ENCODE assay signal across 11 mouse cellular contexts in the genomic region with DNA sequence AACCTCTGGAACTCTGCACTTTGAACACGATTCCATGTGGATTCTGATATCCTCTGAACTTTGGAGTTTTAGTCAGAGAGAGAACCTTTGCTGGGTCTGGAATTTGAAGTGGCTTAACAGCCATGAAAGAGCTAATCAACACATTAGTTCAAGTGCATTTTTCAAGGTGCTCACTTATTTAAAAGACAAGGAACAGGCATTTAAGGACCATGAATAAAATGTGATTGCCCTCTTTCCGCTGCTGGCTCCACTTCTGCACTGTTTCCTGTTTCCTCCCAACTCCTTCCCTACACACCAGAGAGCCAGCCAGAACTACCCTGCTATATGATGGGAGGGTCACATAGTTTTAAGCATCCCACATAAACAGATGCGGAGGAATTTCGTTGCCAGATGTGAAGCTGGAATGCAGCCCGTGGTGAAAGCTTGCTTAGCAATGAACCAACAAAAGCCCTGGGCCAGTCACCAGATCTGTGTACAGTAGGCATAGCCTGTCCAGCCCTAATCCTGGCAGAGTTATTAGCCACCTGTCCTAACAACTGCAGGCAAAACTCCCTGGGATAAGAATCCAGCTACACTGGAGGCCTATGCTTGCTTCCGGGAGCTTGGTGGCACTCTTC. TPM values are rescaled to one million over a fixed set of nuclear protein-coding genes. Genes with fewer than 3 reads are reported as not detected.
DNase-seq lines count a peak whose midpoint lies in the region; ATAC-seq and TF ChIP-seq lines count a peak whose summit lies in the region.
"Had no signal": no experiment of that assay in that cellular context is flagged by ENCODE, and none has a peak within 500 bp of the region (broad histone marks: within the 10 kb centered on the region; RNA-seq: fewer than 3 reads in every experiment).

No protein-coding gene starts in this region.

- peaks cover 9% of the 10 kb centered on the region; the same call in 1 of the 2 replicates for H3K4me1 ChIP-seq in lung, embryonic 14.5 days (ENCODE audit: insufficient read depth)

- no peak overlapping the region for H3K4me3 ChIP-seq in gastrocnemius, adult 2 months
- no peak overlapping the region for H3K4me3 ChIP-seq in lung, embryonic 14.5 days (ENCODE audit: low read depth, low read length)
- H3K4me3 ChIP-seq: midbrain, embryonic 12.5 days had no signal

- 30% methylated on average over 6 of the region's 6 CpGs for WGBS in lung, embryonic 14.5 days

- H3K4me2 ChIP-seq in lung, embryonic 14.5 days = no peak overlapping the region
- H3K4me2 ChIP-seq: midbrain, embryonic 12.5 days had no signal

- H3K9me3 ChIP-seq in lung, embryonic 14.5 days (ENCODE audit: low read depth, low read length) = no peaks in the 10 kb centered on the region
- H3K9me3 ChIP-seq: midbrain, embryonic 12.5 days had no signal

- no peaks in the 10 kb centered on the region for H3K27me3 ChIP-seq in lung, embryonic 14.5 days (ENCODE audit: insufficient read depth, low read length)
- H3K27me3 ChIP-seq: midbrain, embryonic 12.5 days had no signal

- intact Hi-C loops in gastrocnemius, adult 2 months (cut with DNase I) = no loop called here

- H3K9ac ChIP-seq in lung, embryonic 14.5 days = no peak overlapping the region
- H3K9ac ChIP-seq: midbrain, embryonic 12.5 days had no signal

- peak; percentile 35 for DNase-seq in gastrocnemius, adult 2 months
- no peak for DNase-seq in gastrocnemius, adult 18-20 months (ENCODE audit: low spot score)
- DNase-seq in ES-CJ7 (ENCODE audit: low read depth, low spot score) = peak; percentile 86
- peak; percentile 24 to 49 for DNase-seq in heart, adult 9 months (ENCODE audit: low spot score in 2 of 2)
- peak; percentile 85 for DNase-seq in lung, embryonic 14.5 days
- DNase-seq in cerebellum, postnatal 10 days = no peak
- DNase-seq in cerebellum, adult 11 months = no peak
- no peak for DNase-seq in layer of hippocampus, postnatal 25 days (ENCODE audit: extremely low spot score in 1 of 2, low spot score in 1 of 2)
- DNase-seq: adrenal gland, postnatal 25 days; right cerebral cortex, postnatal 4 days had no signal

- TF ChIP-seq CTCF in gastrocnemius, adult 2 months (IDR thresholded peaks at IDR 0.05) = no peak
- TF ChIP-seq CTCF in lung, embryonic 14.5 days (IDR thresholded peaks at IDR 0.05; ENCODE audit: low read depth) = no peak

- H3K36me3 ChIP-seq in lung, embryonic 14.5 days (ENCODE audit: insufficient read depth) = peaks cover 74% of the 10 kb centered on the region

- peak; percentile 67 for ATAC-seq in lung, embryonic 14.5 days (ENCODE audit: insufficient read depth)

- no peak overlapping the region for H3K27ac ChIP-seq in gastrocnemius, adult 2 months
- H3K27ac ChIP-seq in lung, embryonic 14.5 days (ENCODE audit: low read depth) = peak overlapping the region; percentile 22; the same call in 1 of the 2 replicates
- H3K27ac ChIP-seq: midbrain, embryonic 12.5 days had no signal

RNA-seq across cellular contexts. Expression of gene Lmbrd2, which starts 5.4 kb away (rescaled TPM):
- total RNA-seq in gastrocnemius, adult 2 months (2021) = 10 to 100 TPM; 14.8 to 15.1 TPM
- total RNA-seq in gastrocnemius, adult 18-20 months (2021) = 10 to 100 TPM; 16.3 to 16.6 TPM
- 3.4 and 3.5 TPM in 2 replicates for polyA plus RNA-seq in lung, embryonic 14.5 days (2014; fragmentation: Nextera tagmentation; extraction: Ambion mirVana)
- 10 to 100 TPM; 58.7 to 59.2 TPM for total RNA-seq in layer of hippocampus, postnatal 25 days (2021)

RNA-seq across cellular contexts. Expression of gene Skp2, which starts 20.2 kb away (rescaled TPM):
- total RNA-seq in gastrocnemius, adult 2 months (2021) = under 1 TPM; 0.48 to 0.61 TPM
- total RNA-seq in gastrocnemius, adult 18-20 months (2021) = under 1 TPM; 0.31 to 0.39 TPM
- 102 and 106 TPM in 2 replicates for polyA plus RNA-seq in lung, embryonic 14.5 days (2014; fragmentation: Nextera tagmentation; extraction: Ambion mirVana)
- 1 to 10 TPM; 4.2 to 4.4 TPM for total RNA-seq in layer of hippocampus, postnatal 25 days (2021)

Comparison
In these comparisons a context has a peak if more than half of its experiments do, and no peak if none do; other contexts are left out.
1. DNase-seq: peak in gastrocnemius, adult 2 months (single experiment), ES-CJ7 (single experiment), heart, adult 9 months (2 of 2) and lung, embryonic 14.5 days (single experiment); none in gastrocnemius, adult 18-20 months (single experiment), cerebellum, postnatal 10 days (0 of 2), cerebellum, adult 11 months (single experiment) and layer of hippocampus, postnatal 25 days (0 of 2).